Mouse (Mus musculus) midbrain, embryonic 10.5 days (tissue): ENCODE measurements around the gene Umodl1. TPM values are rescaled to one million over a fixed set of nuclear protein-coding genes. Genes with fewer than 3 reads are reported as not detected.

Experiments used
- DNase-seq: peaks from one replicate; pipeline ENCODE4 v3.0.0-alpha.2; 2017; ENCODE audit warnings: low spot score
- H3K27ac ChIP-seq: fragments of 300-500 bp; sonication (generic); replicated peaks from 2 replicates; pipeline ENCODE4 v1.5.1; 2016; ENCODE audit warnings: mild to moderate bottlenecking
- H3K27me3 ChIP-seq: fragments of 300-500 bp; sonication (generic); 2 replicates; pipeline ENCODE4 v1.6.1; 2016; ENCODE audit warnings: low read depth, mild to moderate bottlenecking; ENCODE audit not compliant: poor library complexity, severe bottlenecking
- H3K36me3 ChIP-seq: fragments of 300-500 bp; sonication (generic); 2 replicates; pipeline ENCODE4 v1.6.1; 2016; ENCODE audit warnings: mild to moderate bottlenecking, moderate library complexity
- H3K4me1 ChIP-seq: fragments of 300-500 bp; sonication (generic); 2 replicates; pipeline ENCODE4 v1.6.1; 2016
- H3K4me3 ChIP-seq: fragments of 300-500 bp; sonication (generic); 2 replicates; pipeline ENCODE4 v1.5.1; 2016; ENCODE audit warnings: mild to moderate bottlenecking, moderate library complexity
- H3K9me3 ChIP-seq: fragments of 300-500 bp; sonication (generic); replicated peaks from 2 replicates; pipeline ENCODE4 v1.6.1; 2016; ENCODE audit warnings: mild to moderate bottlenecking
- WGBS: fragments of 180-500 bp; shearing (Covaris S2); methylation state at CpG from one replicate; pipeline ENCODE4 v1.1.7; 2016; 5-methylcytosine and 5-hydroxymethylcytosine counted together
- polyA plus RNA-seq: library from polyadenylated mRNA; unstranded; fragments of >200 nt; fragmentation: Nextera tagmentation; extraction: Ambion mirVana; gene quantifications from 2 replicates; pipeline ENCODE4 v1.2.1, GENCODE M21; 2016

Gene Umodl1
- polyA plus RNA-seq, 1 experiment from 2014 or later = 0.33 TPM

GRCm38 (mm10) chr17:31028821-31029370 lies 74.5 kb downstream of the Umodl1 start:
- WGBS = 86% methylated on average over 9 of the region's 9 CpGs
- Histone ChIP-seq H3K36me3 (no peaks in the 10 kb centered on the region), H3K4me1 (peaks cover 7% of the 10 kb centered on the region), H3K4me3 (no peak overlapping the region), H3K27me3 (no peaks in the 10 kb centered on the region), H3K27ac (no peak overlapping the region), H3K9me3 (peaks cover 6% of the 10 kb centered on the region; the same call in 1 of the 2 replicates)
- no peak for DNase-seq

- Histone ChIP-seq H3K4me3 (no peak overlapping the region), H3K27ac (no peak overlapping the region), H3K27me3 (no peaks in the 10 kb centered on the region), H3K36me3 (no peaks in the 10 kb centered on the region), H3K4me1 (peaks cover 12% of the 10 kb centered on the region), H3K9me3 (peaks cover 6% of the 10 kb centered on the region; the same call in 1 of the 2 replicates)
- DNase-seq = no peak
- 92% methylated on average over 4 of the region's 4 CpGs for WGBS
Measured at GRCm38 (mm10) chr17:31029407-31029806, 75.0 kb downstream of the Umodl1 start.

GRCm38 (mm10) chr17:31032341-31032740 lies 77.9 kb downstream of the Umodl1 start:
- peaks cover 17% of the 10 kb centered on the region for H3K4me1 ChIP-seq
- H3K36me3 ChIP-seq = no peaks in the 10 kb centered on the region
- no peak for DNase-seq
- H3K27ac ChIP-seq = no peak overlapping the region
- no peak overlapping the region for H3K4me3 ChIP-seq
- H3K27me3 ChIP-seq = no peaks in the 10 kb centered on the region
- peaks cover 6% of the 10 kb centered on the region; the same call in 1 of the 2 replicates for H3K9me3 ChIP-seq
- 95% methylated on average over 4 of the region's 4 CpGs for WGBS

- 73% methylated on average over 2 of the region's 2 CpGs for WGBS
Measured at GRCm38 (mm10) chr17:31033251-31033650, 78.8 kb downstream of the Umodl1 start.

GRCm38 (mm10) chr17:31034165-31034564 lies 79.7 kb downstream of the Umodl1 start:
- Histone ChIP-seq H3K4me1 (peaks cover 17% of the 10 kb centered on the region), H3K4me3 (no peak overlapping the region), H3K27me3 (no peaks in the 10 kb centered on the region), H3K27ac (peak overlapping the region; percentile 71), H3K9me3 (peaks cover 6% of the 10 kb centered on the region; the same call in 1 of the 2 replicates), H3K36me3 (no peaks in the 10 kb centered on the region)
- 59% methylated on average over 5 of the region's 5 CpGs for WGBS
- no peak for DNase-seq

More at GRCm38 (mm10) chr17:31033251-31033650, 78.8 kb downstream of the Umodl1 start:
- H3K9me3 ChIP-seq = peaks cover 6% of the 10 kb centered on the region; the same call in 1 of the 2 replicates
- peaks cover 17% of the 10 kb centered on the region for H3K4me1 ChIP-seq
- no peak overlapping the region for H3K4me3 ChIP-seq
- DNase-seq = no peak
- no peaks in the 10 kb centered on the region for H3K27me3 ChIP-seq
- peak overlapping the region; percentile 71 for H3K27ac ChIP-seq
- no peaks in the 10 kb centered on the region for H3K36me3 ChIP-seq

- Histone ChIP-seq H3K36me3 (no peaks in the 10 kb centered on the region), H3K4me1 (peaks cover 17% of the 10 kb centered on the region), H3K9me3 (peaks cover 6% of the 10 kb centered on the region; the same call in 1 of the 2 replicates), H3K4me3 (no peak overlapping the region), H3K27me3 (no peaks in the 10 kb centered on the region), H3K27ac (no peak overlapping the region)
- no peak for DNase-seq
- WGBS = 91% methylated on average over 9 of the region's 9 CpGs
Measured at GRCm38 (mm10) chr17:31034674-31035356, 80.4 kb downstream of the Umodl1 start.

DNA sequence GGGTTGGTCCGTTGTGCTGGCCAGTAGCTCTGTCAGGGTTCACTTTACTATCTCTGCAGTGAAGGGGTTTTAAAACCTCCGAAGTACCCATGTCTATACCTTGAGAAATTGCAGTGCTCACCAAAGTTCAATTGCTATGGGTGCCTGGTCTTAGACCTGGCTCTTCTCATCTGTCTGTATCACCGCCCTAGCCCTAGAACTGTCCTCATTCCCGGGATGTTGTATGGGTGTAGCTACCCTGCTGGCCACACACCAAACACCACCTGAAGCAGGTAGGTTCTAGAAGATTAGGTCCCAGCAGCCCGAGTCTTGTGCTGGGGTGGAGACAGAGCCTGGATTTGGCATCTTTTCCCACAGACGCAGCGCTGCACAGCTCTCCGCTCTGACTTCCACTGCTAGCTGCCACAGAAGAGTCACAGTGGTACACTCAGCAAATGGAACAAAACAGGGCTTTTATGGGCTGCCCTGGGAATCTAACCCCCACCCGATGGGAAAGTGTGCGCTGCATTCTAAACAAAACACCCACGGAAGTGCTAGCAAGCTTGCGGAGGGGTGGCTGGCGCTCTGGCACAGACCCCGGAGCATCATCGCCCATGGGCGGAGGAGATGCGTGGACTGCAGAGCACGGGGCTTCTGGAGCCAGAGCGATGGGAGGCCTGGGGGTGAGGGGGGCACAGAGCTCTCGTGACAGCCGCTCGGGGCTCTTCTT lies 81.9 kb downstream of the Umodl1 start:
- DNase-seq = no peak
- peaks cover 17% of the 10 kb centered on the region for H3K4me1 ChIP-seq
- no peaks in the 10 kb centered on the region for H3K27me3 ChIP-seq
- H3K27ac ChIP-seq = peak overlapping the region; percentile 55; the same call in 1 of the 2 replicates
- peaks cover 6% of the 10 kb centered on the region; the same call in 1 of the 2 replicates for H3K9me3 ChIP-seq
- no peaks in the 10 kb centered on the region for H3K36me3 ChIP-seq
- H3K4me3 ChIP-seq = no peak overlapping the region
- 90% methylated on average over 22 of the region's 22 CpGs for WGBS

DNA sequence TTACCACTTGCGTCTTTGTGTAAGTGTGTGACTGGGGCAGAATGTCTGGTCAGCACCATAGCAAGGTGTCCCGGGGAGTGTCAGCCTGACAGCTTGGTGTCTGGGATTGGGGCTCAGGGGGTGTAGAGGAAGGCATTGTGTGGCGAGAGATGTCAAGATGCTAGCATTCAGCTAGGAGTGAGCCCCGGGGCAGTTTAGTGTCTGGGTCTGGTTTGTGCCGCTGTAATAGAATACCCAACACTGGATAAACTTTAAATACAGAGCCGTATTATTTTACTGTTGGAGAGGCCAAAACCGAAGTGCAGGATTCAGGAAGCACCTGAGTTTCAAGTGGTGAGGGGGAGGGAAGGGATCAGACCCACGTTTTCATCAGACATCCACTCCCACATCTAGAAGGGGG lies 82.9 kb downstream of the Umodl1 start:
- 86% methylated on average over 8 of the region's 8 CpGs for WGBS
- Histone ChIP-seq H3K4me3 (no peak overlapping the region), H3K36me3 (no peaks in the 10 kb centered on the region), H3K4me1 (peaks cover 17% of the 10 kb centered on the region), H3K27ac (no peak overlapping the region), H3K27me3 (no peaks in the 10 kb centered on the region), H3K9me3 (peaks cover 1% of the 10 kb centered on the region; the same call in 1 of the 2 replicates)
- DNase-seq = no peak

- H3K4me1 ChIP-seq = peaks cover 15% of the 10 kb centered on the region
- H3K36me3 ChIP-seq = no peaks in the 10 kb centered on the region
- no peak overlapping the region for H3K4me3 ChIP-seq
- 84% methylated on average over 4 of the region's 4 CpGs for WGBS
- no peaks in the 10 kb centered on the region for H3K9me3 ChIP-seq
- no peak for DNase-seq
- no peak overlapping the region for H3K27ac ChIP-seq
- H3K27me3 ChIP-seq = no peaks in the 10 kb centered on the region
Measured at GRCm38 (mm10) chr17:31038381-31038780, 83.9 kb downstream of the Umodl1 start.

DNA sequence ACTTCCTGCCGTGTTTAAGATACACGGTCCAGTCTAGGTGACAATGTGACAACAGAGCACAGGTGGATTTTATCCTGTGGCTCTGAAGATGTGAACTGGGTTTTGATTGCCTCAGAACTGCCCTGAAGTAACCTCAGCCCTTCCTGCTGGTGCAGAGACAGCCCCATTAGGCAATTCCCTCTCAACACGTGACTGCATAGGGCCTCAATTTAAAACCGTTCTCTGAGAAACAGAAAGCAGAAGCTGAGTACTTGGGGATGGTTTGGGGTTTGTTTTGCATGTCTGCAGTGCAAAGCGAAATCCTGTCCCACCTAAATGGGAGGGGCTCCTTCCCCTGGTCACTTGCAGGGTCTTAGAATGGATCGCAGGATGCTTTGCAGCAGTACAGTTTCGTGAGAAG lies 85.2 kb downstream of the Umodl1 start:
- 78% methylated on average over 7 of the region's 7 CpGs for WGBS
- no peak for DNase-seq
- H3K9me3 ChIP-seq = no peaks in the 10 kb centered on the region
- no peak overlapping the region for H3K27ac ChIP-seq
- no peak overlapping the region for H3K4me3 ChIP-seq
- H3K36me3 ChIP-seq = no peaks in the 10 kb centered on the region
- peaks cover 4% of the 10 kb centered on the region; the same call in 1 of the 2 replicates for H3K4me1 ChIP-seq
- no peaks in the 10 kb centered on the region for H3K27me3 ChIP-seq

- peaks cover 4% of the 10 kb centered on the region; the same call in 1 of the 2 replicates for H3K4me1 ChIP-seq
- no peaks in the 10 kb centered on the region for H3K9me3 ChIP-seq
- H3K36me3 ChIP-seq = no peaks in the 10 kb centered on the region
- DNase-seq = no peak
- WGBS = 73% methylated on average over 7 of the region's 7 CpGs
- no peak overlapping the region for H3K27ac ChIP-seq
- H3K27me3 ChIP-seq = no peaks in the 10 kb centered on the region
- H3K4me3 ChIP-seq = no peak overlapping the region
Measured at GRCm38 (mm10) chr17:31040421-31040820, 86.0 kb downstream of the Umodl1 start.

DNA sequence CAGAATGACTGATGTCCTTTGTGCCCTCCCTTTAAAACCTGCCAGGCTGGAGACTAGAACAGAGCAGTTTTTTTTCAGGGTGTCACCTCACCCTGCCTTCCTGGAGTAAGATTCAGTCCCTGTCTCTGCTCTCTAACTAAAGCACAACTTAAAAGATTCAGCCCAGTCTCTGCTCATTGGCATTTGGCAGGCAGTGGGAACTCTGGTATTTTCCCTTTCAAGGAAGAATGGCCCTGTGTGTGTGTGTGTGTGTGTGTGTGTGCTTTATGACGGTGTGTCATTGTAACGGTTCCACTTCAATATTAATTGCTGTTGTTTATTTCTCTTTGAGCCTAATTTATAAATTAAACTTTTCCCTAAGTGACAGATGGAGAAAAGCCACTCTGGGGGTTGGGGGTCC lies 88.3 kb downstream of the Umodl1 start:
- 83% methylated on average over 2 of the region's 2 CpGs for WGBS
- DNase-seq = no peak

More for the DNA sequence above, 88.3 kb downstream of the Umodl1 start:
- Histone ChIP-seq H3K9me3 (no peaks in the 10 kb centered on the region), H3K27me3 (no peaks in the 10 kb centered on the region), H3K36me3 (no peaks in the 10 kb centered on the region), H3K4me1 (no peaks in the 10 kb centered on the region), H3K4me3 (no peak overlapping the region), H3K27ac (no peak overlapping the region; the same call in 1 of the 2 replicates)
